Mouse (Mus musculus) limb, embryonic 15.5 days (tissue): ENCODE measurements around the gene Lmx1a. TPM values are rescaled to one million over a fixed set of nuclear protein-coding genes. Genes with fewer than 3 reads are reported as not detected.

Source experiments
- ATAC-seq: fragments of 200-750 bp; cut with Nextera tagmentation; 2 replicates; pipeline ENCODE4 v1.8.0; 2017; ENCODE audit warnings: low read depth, moderate TSS enrichment; ENCODE audit not compliant: insufficient number of reproducible peaks, low FRiP score, low TSS enrichment
- H3K27ac ChIP-seq: fragments of 300-500 bp; sonication (generic); 2 replicates; pipeline ENCODE4 v1.5.1; 2015; ENCODE audit warnings: moderate library complexity, mild to moderate bottlenecking, inconsistent platforms
- H3K27me3 ChIP-seq: fragments of 300-500 bp; sonication (generic); 2 replicates; pipeline ENCODE4 v1.6.1; 2015; ENCODE audit warnings: inconsistent platforms
- H3K36me3 ChIP-seq: fragments of 300-500 bp; sonication (generic); 2 replicates; pipeline ENCODE4 v1.6.1; 2015; ENCODE audit warnings: inconsistent platforms
- H3K4me1 ChIP-seq: fragments of 300-500 bp; sonication (generic); 2 replicates; pipeline ENCODE4 v1.6.1; 2015; ENCODE audit warnings: inconsistent platforms
- H3K4me2 ChIP-seq: fragments of 300-500 bp; sonication (generic); 2 replicates; pipeline ENCODE4 v1.6.1; 2015; ENCODE audit warnings: mild to moderate bottlenecking, inconsistent platforms
- H3K4me3 ChIP-seq: fragments of 300-500 bp; sonication (generic); 2 replicates; pipeline ENCODE4 v1.5.1; 2015; ENCODE audit warnings: mild to moderate bottlenecking, inconsistent platforms
- H3K9ac ChIP-seq: fragments of 300-500 bp; sonication (generic); 2 replicates; pipeline ENCODE4 v1.6.1; 2015; ENCODE audit warnings: inconsistent platforms
- H3K9me3 ChIP-seq: fragments of 300-500 bp; sonication (generic); 2 replicates; pipeline ENCODE4 v1.6.1; 2016; ENCODE audit warnings: inconsistent platforms
- WGBS: fragments of 180-500 bp; shearing (Covaris S2); methylation state at CpG from one replicate; pipeline ENCODE4 v1.1.7; 2015; 5-methylcytosine and 5-hydroxymethylcytosine counted together
- polyA plus RNA-seq: library from polyadenylated mRNA; unstranded; fragments of >200 nt; fragmentation: Nextera tagmentation; extraction: Ambion mirVana; gene quantifications from 2 replicates; pipeline ENCODE4 v1.2.1, GENCODE M21; 2015

Gene Lmx1a
- polyA plus RNA-seq, 1 experiment from 2014 or later: 0.56 TPM

DNA sequence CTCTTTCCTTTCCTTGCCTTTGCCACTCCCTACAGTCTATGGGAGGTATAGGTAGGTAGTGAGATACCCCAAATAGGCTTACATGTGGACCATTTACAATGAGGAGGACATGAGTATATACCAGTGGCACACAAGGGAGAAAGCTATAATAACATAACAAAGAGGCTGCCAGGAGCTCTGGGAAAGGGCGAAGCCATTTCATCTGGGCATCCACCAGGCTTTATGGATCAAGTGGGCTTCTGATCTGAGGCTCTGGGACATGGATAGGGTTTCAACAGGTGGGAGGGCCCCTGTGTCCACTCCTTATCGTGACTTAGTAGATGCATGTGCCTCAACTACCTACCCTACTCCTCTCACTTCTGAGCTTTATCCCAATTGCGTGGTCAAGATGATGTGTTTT lies 142.6 kb downstream of the Lmx1a start:
- H3K4me1 ChIP-seq: no peaks in the 10 kb centered on the region
- H3K4me2 ChIP-seq: no peak overlapping the region
- H3K4me3 ChIP-seq: no peak overlapping the region
- no peaks in the 10 kb centered on the region for H3K36me3 ChIP-seq
- no peak overlapping the region for H3K9ac ChIP-seq
- H3K27me3 ChIP-seq: no peaks in the 10 kb centered on the region
- H3K9me3 ChIP-seq: no peaks in the 10 kb centered on the region
- no peak overlapping the region for H3K27ac ChIP-seq
- 87% methylated on average over 3 of the region's 3 CpGs for WGBS
- no peak for ATAC-seq

- 63% methylated on average over 4 of the region's 4 CpGs for WGBS
- ATAC-seq: peak; percentile 44; the same call in 1 of the 2 replicates
These were observed 165.8 kb downstream of the Lmx1a start for GRCm38 (mm10) chr1:167854801-167855200.

GRCm38 (mm10) chr1:167872028-167872427 lies 183.0 kb downstream of the Lmx1a start:
- Histone ChIP-seq H3K36me3 (no peaks in the 10 kb centered on the region), H3K4me2 (no peak overlapping the region), H3K27me3 (no peaks in the 10 kb centered on the region), H3K9me3 (no peaks in the 10 kb centered on the region), H3K4me3 (no peak overlapping the region), H3K4me1 (no peaks in the 10 kb centered on the region), H3K27ac (no peak overlapping the region), H3K9ac (no peak overlapping the region)
- WGBS: 77% methylated on average over 1 of the region's 1 CpGs
- ATAC-seq: no peak

More at GRCm38 (mm10) chr1:167854801-167855200, 165.8 kb downstream of the Lmx1a start:
- H3K4me1 ChIP-seq: no peaks in the 10 kb centered on the region
- no peak overlapping the region for H3K27ac ChIP-seq
- no peak overlapping the region for H3K4me2 ChIP-seq
- no peaks in the 10 kb centered on the region for H3K36me3 ChIP-seq
- H3K9me3 ChIP-seq: no peaks in the 10 kb centered on the region
- H3K4me3 ChIP-seq: no peak overlapping the region
- H3K9ac ChIP-seq: no peak overlapping the region
- no peaks in the 10 kb centered on the region for H3K27me3 ChIP-seq

GRCm38 (mm10) chr1:167874099-167874498 lies 185.1 kb downstream of the Lmx1a start:
- Histone ChIP-seq H3K4me2 (no peak overlapping the region), H3K4me3 (no peak overlapping the region), H3K9me3 (no peaks in the 10 kb centered on the region), H3K27me3 (no peaks in the 10 kb centered on the region), H3K4me1 (no peaks in the 10 kb centered on the region), H3K27ac (no peak overlapping the region), H3K36me3 (no peaks in the 10 kb centered on the region), H3K9ac (no peak overlapping the region)
- 65% methylated on average over 3 of the region's 3 CpGs for WGBS
- no peak for ATAC-seq

- Histone ChIP-seq H3K9ac (no peak overlapping the region), H3K36me3 (no peaks in the 10 kb centered on the region), H3K4me3 (no peak overlapping the region), H3K9me3 (no peaks in the 10 kb centered on the region), H3K4me1 (no peaks in the 10 kb centered on the region), H3K4me2 (no peak overlapping the region), H3K27me3 (no peaks in the 10 kb centered on the region), H3K27ac (no peak overlapping the region; the same call in 1 of the 2 replicates)
- 58% methylated on average over 4 of the region's 4 CpGs for WGBS
- ATAC-seq: 0 out of 2 replicates have a peak, but pooled peaks have one; percentile 14
These were observed 188.9 kb downstream of the Lmx1a start for GRCm38 (mm10) chr1:167877931-167878330.

- H3K4me2 ChIP-seq: no peak overlapping the region
- no peak for ATAC-seq
- no peak overlapping the region for H3K4me3 ChIP-seq
- H3K4me1 ChIP-seq: no peaks in the 10 kb centered on the region
- no peak overlapping the region; the same call in 1 of the 2 replicates for H3K27ac ChIP-seq
- H3K9me3 ChIP-seq: no peaks in the 10 kb centered on the region
- no peak overlapping the region for H3K9ac ChIP-seq
- H3K36me3 ChIP-seq: no peaks in the 10 kb centered on the region
- 61% methylated on average over 11 of the region's 11 CpGs for WGBS
- H3K27me3 ChIP-seq: no peaks in the 10 kb centered on the region
These were observed 189.3 kb downstream of the Lmx1a start for GRCm38 (mm10) chr1:167878354-167878753.

DNA sequence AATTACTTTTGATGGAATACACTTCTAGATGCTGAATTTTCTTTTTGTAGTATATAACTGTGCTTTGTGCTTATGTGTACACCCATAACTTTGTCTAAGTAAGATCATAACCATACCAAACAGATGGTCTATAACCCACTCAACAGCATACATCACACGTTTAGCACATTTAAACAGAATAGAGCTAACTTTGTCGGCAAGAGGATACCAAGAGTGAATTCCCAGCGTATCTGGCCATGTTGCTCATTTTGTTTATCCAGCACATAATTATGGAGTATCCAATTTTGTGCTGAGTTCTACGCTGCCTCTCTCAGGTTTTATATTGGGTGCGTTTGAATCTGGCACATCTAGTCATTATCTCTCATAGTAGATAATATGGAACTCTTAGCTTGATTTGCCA lies 196.7 kb downstream of the Lmx1a start:
- WGBS: 88% methylated on average over 5 of the region's 5 CpGs
- no peaks in the 10 kb centered on the region for H3K9me3 ChIP-seq
- no peak overlapping the region for H3K4me2 ChIP-seq
- no peak overlapping the region for H3K27ac ChIP-seq
- H3K4me1 ChIP-seq: 0 out of 2 replicates have a peak, but pooled peaks cover 6% of the 10 kb centered on the region
- H3K9ac ChIP-seq: no peak overlapping the region
- no peak overlapping the region for H3K4me3 ChIP-seq
- ATAC-seq: no peak
- no peaks in the 10 kb centered on the region for H3K36me3 ChIP-seq
- peaks cover 10% of the 10 kb centered on the region; the same call in 1 of the 2 replicates for H3K27me3 ChIP-seq

- H3K27ac ChIP-seq: no peak overlapping the region
- peak overlapping the region; percentile 39 for H3K4me2 ChIP-seq
- 66% methylated on average over 5 of the region's 5 CpGs for WGBS
- no peak for ATAC-seq
- peaks cover 10% of the 10 kb centered on the region; the same call in 1 of the 2 replicates for H3K27me3 ChIP-seq
- no peak overlapping the region for H3K4me3 ChIP-seq
- H3K4me1 ChIP-seq: peaks cover 12% of the 10 kb centered on the region; the same call in 1 of the 2 replicates
- no peaks in the 10 kb centered on the region for H3K36me3 ChIP-seq
- no peak overlapping the region for H3K9ac ChIP-seq
- H3K9me3 ChIP-seq: no peaks in the 10 kb centered on the region
These were observed 199.1 kb downstream of the Lmx1a start for GRCm38 (mm10) chr1:167888120-167888519.

GRCm38 (mm10) chr1:167888816-167889215 lies 199.8 kb downstream of the Lmx1a start:
- H3K4me2 ChIP-seq: peak overlapping the region; percentile 39
- H3K9ac ChIP-seq: no peak overlapping the region
- H3K27ac ChIP-seq: no peak overlapping the region
- H3K36me3 ChIP-seq: no peaks in the 10 kb centered on the region
- H3K9me3 ChIP-seq: no peaks in the 10 kb centered on the region
- 6% methylated on average over 9 of the region's 9 CpGs for WGBS
- H3K27me3 ChIP-seq: peaks cover 10% of the 10 kb centered on the region; the same call in 1 of the 2 replicates
- H3K4me1 ChIP-seq: peaks cover 12% of the 10 kb centered on the region; the same call in 1 of the 2 replicates
- H3K4me3 ChIP-seq: peak overlapping the region; percentile 21
- no peak for ATAC-seq

- peaks cover 5% of the 10 kb centered on the region; the same call in 1 of the 2 replicates for H3K4me1 ChIP-seq
- no peak for ATAC-seq
- no peaks in the 10 kb centered on the region for H3K27me3 ChIP-seq
- H3K4me2 ChIP-seq: no peak overlapping the region
- no peak overlapping the region for H3K9ac ChIP-seq
- WGBS: 37% methylated on average over 7 of the region's 7 CpGs
- H3K36me3 ChIP-seq: no peaks in the 10 kb centered on the region
- no peak overlapping the region for H3K4me3 ChIP-seq
- H3K9me3 ChIP-seq: no peaks in the 10 kb centered on the region
- no peak overlapping the region for H3K27ac ChIP-seq
These were observed 207.2 kb downstream of the Lmx1a start for GRCm38 (mm10) chr1:167896234-167896633.

Other genes with a start within 250 kb of the Lmx1a start
- 0.22 TPM in 1 of 2 replicates, not detected in the other for gene Lrrc52, start 222.5 kb upstream of the Lmx1a start, polyA plus RNA-seq
- 18.5 and 24.2 TPM in 2 replicates for gene Rxrg, start 90.9 kb upstream of the Lmx1a start, polyA plus RNA-seq